Mouse (Mus musculus) intestine, embryonic 16.5 days (tissue): ENCODE data around the gene Igf2bp1. TPM values are rescaled to one million over a fixed set of nuclear protein-coding genes. Genes with fewer than 3 reads are reported as not detected.

Experiments used
- ATAC-seq: fragments of 200-750 bp; cut with Nextera tagmentation; 2 replicates; pipeline ENCODE4 v1.8.0; 2017; ENCODE audit warnings: moderate TSS enrichment, moderate library complexity
- H3K27ac ChIP-seq: fragments of 300-500 bp; sonication (generic); 2 replicates; pipeline ENCODE4 v1.5.1; 2014; ENCODE audit warnings: mild to moderate bottlenecking, low read length
- H3K27me3 ChIP-seq: fragments of 300-500 bp; sonication (generic); replicated peaks from 2 replicates; pipeline ENCODE4 v1.6.1; 2014; ENCODE audit warnings: low read length, control low read depth, mixed read lengths; ENCODE audit not compliant: control insufficient read depth, insufficient read depth
- H3K36me3 ChIP-seq: fragments of 300-500 bp; sonication (generic); 2 replicates; pipeline ENCODE4 v1.6.1; 2014; ENCODE audit warnings: low read length, control low read depth; ENCODE audit not compliant: control insufficient read depth, insufficient read depth
- H3K4me1 ChIP-seq: fragments of 300-500 bp; sonication (generic); 2 replicates; pipeline ENCODE4 v1.6.1; 2014; ENCODE audit warnings: low read length, control low read depth, mixed read lengths; ENCODE audit not compliant: control insufficient read depth, insufficient read depth
- H3K4me2 ChIP-seq: fragments of 300-500 bp; sonication (generic); 2 replicates; pipeline ENCODE4 v1.6.1; 2014; ENCODE audit warnings: low read depth, low read length, control low read depth
- H3K4me3 ChIP-seq: fragments of 300-500 bp; sonication (generic); 2 replicates; pipeline ENCODE4 v1.5.1; 2014; ENCODE audit warnings: mild to moderate bottlenecking, low read length
- H3K9ac ChIP-seq: fragments of 300-500 bp; sonication (generic); 2 replicates; pipeline ENCODE4 v1.6.1; 2014; ENCODE audit warnings: low read depth, low read length
- H3K9me3 ChIP-seq: fragments of 300-500 bp; sonication (generic); 2 replicates; pipeline ENCODE4 v1.6.1; 2016; ENCODE audit warnings: low read length, control low read depth; ENCODE audit not compliant: control insufficient read depth
- WGBS: fragments of 180-500 bp; shearing (Covaris S2); extraction: QIAGEN DNeasy Blood & Tissue Kit; methylation state at CpG from one replicate; pipeline ENCODE4 v1.1.7; 2014; 5-methylcytosine and 5-hydroxymethylcytosine counted together
- polyA plus RNA-seq: library from polyadenylated mRNA; unstranded; fragments of >200 nt; fragmentation: Nextera tagmentation; extraction: Ambion mirVana; gene quantifications from 2 replicates; pipeline ENCODE4 v1.2.1, GENCODE M21; 2015

Igf2bp1 gene
- polyA plus RNA-seq, 1 experiment from 2014 or later: 41.0 TPM

DNA sequence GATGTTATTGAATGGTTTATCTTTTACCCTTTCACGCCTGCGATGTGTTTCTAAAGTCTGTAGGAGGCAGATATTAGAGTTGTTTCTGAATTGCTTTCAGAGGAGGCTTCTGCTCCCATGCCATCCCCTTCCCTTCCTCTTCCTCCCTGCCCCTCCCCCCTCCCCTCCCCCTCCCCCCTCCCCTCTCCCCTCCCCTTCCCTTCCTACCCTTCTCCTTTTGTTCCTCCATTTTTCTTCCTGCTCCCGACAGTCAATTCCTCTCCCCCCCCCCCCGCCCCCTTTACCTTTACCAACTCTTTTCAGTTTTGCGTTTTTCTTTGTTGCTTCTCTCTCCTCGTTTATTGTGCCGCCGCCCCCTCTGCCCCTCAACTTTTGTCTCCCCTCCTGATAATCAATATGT is 6.2 kb upstream of the Igf2bp1 start:
- peaks cover 5% of the 10 kb centered on the region; the same call in 1 of the 2 replicates for H3K4me1 ChIP-seq
- no peak overlapping the region for H3K9ac ChIP-seq
- no peaks in the 10 kb centered on the region for H3K9me3 ChIP-seq
- no peak overlapping the region for H3K4me3 ChIP-seq
- no peak overlapping the region for H3K4me2 ChIP-seq
- peaks cover 6% of the 10 kb centered on the region; the same call in 1 of the 2 replicates for H3K27me3 ChIP-seq
- H3K27ac ChIP-seq: no peak overlapping the region
- no peaks in the 10 kb centered on the region for H3K36me3 ChIP-seq
- 9% methylated on average over 6 of the region's 8 CpGs for WGBS
- no peak for ATAC-seq

DNA sequence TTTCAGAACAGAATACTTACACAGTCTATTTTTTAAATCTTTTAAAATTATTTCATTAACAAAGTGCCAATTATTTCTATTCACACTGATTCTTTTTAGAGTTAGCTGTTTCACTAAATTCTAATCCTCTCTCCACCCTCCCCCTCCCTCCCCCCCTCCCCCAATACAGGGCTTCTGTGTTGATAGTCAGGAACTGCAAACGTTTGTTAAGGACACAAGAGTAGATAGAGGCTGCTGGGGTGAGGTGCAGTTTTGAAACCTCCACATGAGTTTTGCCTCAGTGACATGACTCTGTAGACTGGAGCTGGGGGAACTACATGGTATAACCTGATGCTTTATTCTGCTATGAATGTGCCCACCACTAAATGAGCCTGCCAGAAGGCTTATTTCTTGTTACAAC is 3.1 kb upstream of the Igf2bp1 start:
- H3K9ac ChIP-seq: no peak overlapping the region
- no peaks in the 10 kb centered on the region for H3K9me3 ChIP-seq
- no peak overlapping the region for H3K4me3 ChIP-seq
- H3K4me2 ChIP-seq: no peak overlapping the region
- no peaks in the 10 kb centered on the region for H3K36me3 ChIP-seq
- H3K4me1 ChIP-seq: peaks cover 8% of the 10 kb centered on the region; the same call in 1 of the 2 replicates
- peaks cover 6% of the 10 kb centered on the region; the same call in 1 of the 2 replicates for H3K27me3 ChIP-seq
- no peak for ATAC-seq
- no peak overlapping the region for H3K27ac ChIP-seq
- 0% methylated on average over 1 of the region's 1 CpGs for WGBS

DNA sequence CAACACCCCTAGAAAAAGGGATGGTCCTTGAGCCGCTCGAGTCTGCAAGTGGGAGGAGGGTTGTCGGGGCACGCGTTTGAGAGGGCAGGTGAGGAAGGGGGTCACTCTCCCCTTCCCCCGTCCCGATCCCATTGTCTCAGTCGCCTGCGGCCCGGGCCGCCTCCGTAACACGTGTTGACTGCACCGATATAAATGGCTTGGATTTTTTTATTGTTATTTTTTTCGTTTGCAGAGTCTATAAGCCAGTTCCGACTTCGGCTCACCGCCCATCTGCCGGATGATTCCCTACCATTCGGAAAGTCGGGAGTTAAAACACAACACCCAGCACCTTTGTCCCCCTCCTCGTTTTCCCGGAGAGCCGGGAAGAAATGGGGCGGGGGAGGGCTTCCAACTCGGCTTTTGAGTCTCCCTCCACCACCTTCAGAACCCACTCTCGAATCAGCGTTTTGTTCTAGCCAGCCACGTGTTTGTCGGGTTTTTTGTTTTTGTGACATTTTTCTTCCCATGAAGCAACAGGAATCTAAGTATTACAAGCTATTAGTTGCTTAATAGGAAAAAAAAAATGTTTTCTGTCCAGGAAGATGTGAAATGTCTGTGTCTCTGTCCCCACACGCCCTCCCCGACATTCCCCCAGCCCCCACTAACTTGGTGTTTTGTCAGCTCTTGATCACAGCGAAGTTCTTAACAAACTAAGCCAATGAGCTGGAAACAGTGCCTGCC is 1.9 kb upstream of the Igf2bp1 start:
- 1% methylated on average over 33 of the region's 33 CpGs for WGBS
- Histone ChIP-seq H3K9ac (peak overlapping the region; percentile 97), H3K4me2 (peak overlapping the region; percentile 98), H3K27me3 (peaks cover 2% of the 10 kb centered on the region; the same call in 1 of the 2 replicates), H3K4me3 (peak overlapping the region; percentile 82), H3K36me3 (no peaks in the 10 kb centered on the region), H3K27ac (0 out of 2 replicates have a peak overlapping the region, but pooled peaks have one; percentile 93), H3K9me3 (no peaks in the 10 kb centered on the region), H3K4me1 (peaks cover 15% of the 10 kb centered on the region)
- ATAC-seq: no peak

DNA sequence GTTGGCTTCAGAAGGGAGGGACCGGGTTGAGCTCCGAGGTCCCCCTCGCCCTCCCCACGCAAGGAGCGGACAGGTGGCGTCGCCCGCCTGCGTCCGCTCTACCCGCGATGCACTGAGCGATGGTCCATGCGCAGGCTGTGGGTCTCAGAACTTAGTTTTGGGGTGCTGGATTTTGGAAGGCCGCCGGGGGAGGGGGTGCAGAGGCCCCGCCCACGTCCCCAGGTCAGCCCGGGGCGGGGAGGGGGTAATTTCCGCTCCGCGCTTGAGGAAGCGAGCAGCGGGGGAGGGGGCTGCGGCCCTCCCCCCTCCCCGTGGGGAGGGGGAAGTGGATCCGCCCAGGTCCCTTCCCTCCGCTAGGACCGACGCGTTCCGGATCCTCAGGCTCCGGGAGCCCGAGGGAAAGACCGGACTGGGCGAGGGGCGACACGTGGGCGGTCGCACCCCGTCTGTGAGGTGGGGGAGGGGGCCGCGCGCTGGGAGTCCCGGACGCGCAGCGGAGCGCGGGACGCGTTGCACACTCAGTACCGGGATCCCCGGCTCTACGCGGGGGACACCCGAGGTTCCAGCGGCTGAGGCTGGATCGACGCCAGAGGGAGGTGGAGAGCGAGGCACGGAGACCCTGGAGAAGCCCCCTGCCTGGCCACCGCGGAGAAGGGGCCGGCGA is 1.2 kb upstream of the Igf2bp1 start:
- Histone ChIP-seq H3K9ac (peak overlapping the region; percentile 97), H3K9me3 (no peaks in the 10 kb centered on the region), H3K27me3 (peaks cover 2% of the 10 kb centered on the region; the same call in 1 of the 2 replicates), H3K36me3 (no peaks in the 10 kb centered on the region), H3K27ac (peak overlapping the region; percentile 93), H3K4me1 (peaks cover 21% of the 10 kb centered on the region), H3K4me2 (peak overlapping the region; percentile 98), H3K4me3 (peak overlapping the region; percentile 82)
- ATAC-seq: peak; percentile 45
- WGBS: under 1% methylated on average over 60 of the region's 67 CpGs

DNA sequence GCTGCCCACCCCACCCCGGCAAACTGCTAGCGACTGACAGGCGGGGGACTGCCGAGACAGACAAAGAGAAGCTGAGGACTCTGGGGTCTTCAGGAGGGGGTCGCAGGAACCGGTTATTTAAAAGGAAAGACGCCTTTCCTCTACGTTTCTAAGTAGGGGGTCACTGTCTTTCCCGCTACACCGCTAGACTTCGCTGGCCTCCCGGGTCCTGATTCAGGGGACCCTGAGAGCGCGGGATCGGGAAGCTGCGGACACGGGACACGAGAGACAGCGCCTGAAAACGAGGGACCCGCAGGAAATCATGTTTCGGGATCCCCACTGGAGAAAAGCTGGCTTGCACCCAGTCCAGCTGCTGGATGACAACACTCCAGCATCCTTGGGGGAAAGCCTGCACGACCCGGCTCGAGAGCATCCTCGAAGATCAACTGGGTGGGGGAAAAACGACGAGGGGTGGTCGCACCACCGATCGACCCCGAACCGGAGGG is 669 bp upstream of the Igf2bp1 start:
- H3K36me3 ChIP-seq: no peaks in the 10 kb centered on the region
- peak overlapping the region; percentile 98 for H3K4me2 ChIP-seq
- H3K27me3 ChIP-seq: peaks cover 2% of the 10 kb centered on the region; the same call in 1 of the 2 replicates
- peaks cover 26% of the 10 kb centered on the region for H3K4me1 ChIP-seq
- no peaks in the 10 kb centered on the region for H3K9me3 ChIP-seq
- H3K4me3 ChIP-seq: peak overlapping the region; percentile 82
- H3K27ac ChIP-seq: peak overlapping the region; percentile 93
- under 1% methylated on average over 33 of the region's 33 CpGs for WGBS
- peak overlapping the region; percentile 97 for H3K9ac ChIP-seq
- peak; percentile 6; the same call in 1 of the 2 replicates for ATAC-seq

DNA sequence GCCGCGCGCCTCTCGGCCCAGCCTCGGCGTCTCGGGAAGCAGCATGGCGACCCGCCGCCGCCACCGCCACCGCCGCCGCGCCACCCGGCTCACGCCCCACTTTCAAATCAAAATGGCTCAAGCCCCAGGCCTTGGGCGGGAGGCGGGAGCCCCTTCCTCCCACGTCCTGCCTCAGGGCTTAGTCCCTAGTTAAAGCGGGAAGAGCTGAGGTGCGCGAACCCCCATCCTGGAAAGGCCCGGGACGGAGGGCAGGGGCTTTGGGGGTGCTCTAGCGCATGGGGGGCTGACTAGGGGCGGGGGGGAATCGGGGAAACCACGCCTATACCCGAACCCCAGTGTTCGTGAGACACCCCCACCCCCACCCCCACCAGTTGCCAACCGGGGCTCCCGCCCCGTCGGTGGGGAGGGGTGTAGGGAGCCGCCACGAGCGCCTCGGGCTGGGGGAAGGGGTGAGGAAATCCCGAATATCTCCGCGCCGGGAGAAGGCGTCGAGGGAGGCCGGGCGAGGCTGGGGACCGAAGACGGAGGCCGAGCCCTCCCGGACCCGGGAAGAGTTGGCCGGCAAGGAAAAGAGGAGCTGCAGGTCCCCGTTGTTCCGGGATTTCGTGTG is 842 bp downstream of the Igf2bp1 start:
- ATAC-seq: peak; percentile 53
- under 1% methylated on average over 51 of the region's 57 CpGs for WGBS
- H3K4me1 ChIP-seq: peaks cover 28% of the 10 kb centered on the region

DNA sequence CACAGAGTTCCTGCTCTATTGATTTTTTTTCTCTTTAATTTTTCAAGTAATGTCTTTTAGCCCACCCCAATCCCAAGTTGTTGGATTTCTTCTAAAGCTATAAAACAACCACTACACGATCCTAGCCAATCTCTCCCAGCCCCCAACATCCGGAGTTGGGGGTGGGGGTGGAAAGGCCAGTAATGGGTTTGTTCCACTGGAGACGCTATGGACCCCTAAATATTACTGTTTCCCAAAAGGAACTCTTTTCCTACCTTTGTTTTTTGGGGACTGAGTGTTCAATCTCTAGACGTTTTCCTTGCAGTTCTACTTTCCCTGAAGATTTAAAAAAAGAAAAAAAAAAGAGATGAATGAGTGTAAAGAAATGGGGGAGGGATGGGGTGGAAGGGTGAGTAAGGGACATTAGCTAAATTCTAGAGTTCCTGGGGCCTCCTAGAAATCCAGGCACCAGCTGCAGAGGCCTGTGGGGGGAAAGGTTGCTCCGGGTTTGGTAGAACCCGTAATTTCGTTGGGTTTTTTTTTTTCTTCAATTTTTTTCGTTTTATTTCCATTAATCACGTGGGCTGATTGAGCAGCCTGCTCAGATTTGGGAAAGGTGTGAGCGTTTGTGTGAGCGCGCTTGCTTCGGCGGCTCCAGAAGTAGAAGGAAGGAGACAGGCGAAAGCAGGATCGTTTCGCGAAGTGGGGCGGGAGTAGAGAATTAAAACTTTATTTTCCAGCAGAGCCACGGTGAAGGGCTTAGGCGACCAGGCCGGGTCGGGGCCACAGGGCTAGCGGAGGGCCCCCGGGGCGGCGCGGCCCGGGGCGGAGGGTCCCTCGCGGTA is 1.6 kb downstream of the Igf2bp1 start:
- H3K9ac ChIP-seq: peak overlapping the region; percentile 97
- peak overlapping the region; percentile 82 for H3K4me3 ChIP-seq
- no peaks in the 10 kb centered on the region for H3K9me3 ChIP-seq
- peaks cover 28% of the 10 kb centered on the region for H3K4me1 ChIP-seq
- under 1% methylated on average over 32 of the region's 32 CpGs for WGBS
- no peaks in the 10 kb centered on the region for H3K27me3 ChIP-seq
- H3K36me3 ChIP-seq: no peaks in the 10 kb centered on the region
- H3K27ac ChIP-seq: peak overlapping the region; percentile 93
- ATAC-seq: no peak; the same call in 1 of the 2 replicates
- peak overlapping the region; percentile 98 for H3K4me2 ChIP-seq

More for the DNA sequence above, 842 bp downstream of the Igf2bp1 start:
- H3K4me2 ChIP-seq: peak overlapping the region; percentile 98
- no peaks in the 10 kb centered on the region for H3K36me3 ChIP-seq
- H3K27me3 ChIP-seq: no peaks in the 10 kb centered on the region
- H3K27ac ChIP-seq: peak overlapping the region; percentile 93
- H3K9me3 ChIP-seq: no peaks in the 10 kb centered on the region
- peak overlapping the region; percentile 97 for H3K9ac ChIP-seq
- peak overlapping the region; percentile 82 for H3K4me3 ChIP-seq

DNA sequence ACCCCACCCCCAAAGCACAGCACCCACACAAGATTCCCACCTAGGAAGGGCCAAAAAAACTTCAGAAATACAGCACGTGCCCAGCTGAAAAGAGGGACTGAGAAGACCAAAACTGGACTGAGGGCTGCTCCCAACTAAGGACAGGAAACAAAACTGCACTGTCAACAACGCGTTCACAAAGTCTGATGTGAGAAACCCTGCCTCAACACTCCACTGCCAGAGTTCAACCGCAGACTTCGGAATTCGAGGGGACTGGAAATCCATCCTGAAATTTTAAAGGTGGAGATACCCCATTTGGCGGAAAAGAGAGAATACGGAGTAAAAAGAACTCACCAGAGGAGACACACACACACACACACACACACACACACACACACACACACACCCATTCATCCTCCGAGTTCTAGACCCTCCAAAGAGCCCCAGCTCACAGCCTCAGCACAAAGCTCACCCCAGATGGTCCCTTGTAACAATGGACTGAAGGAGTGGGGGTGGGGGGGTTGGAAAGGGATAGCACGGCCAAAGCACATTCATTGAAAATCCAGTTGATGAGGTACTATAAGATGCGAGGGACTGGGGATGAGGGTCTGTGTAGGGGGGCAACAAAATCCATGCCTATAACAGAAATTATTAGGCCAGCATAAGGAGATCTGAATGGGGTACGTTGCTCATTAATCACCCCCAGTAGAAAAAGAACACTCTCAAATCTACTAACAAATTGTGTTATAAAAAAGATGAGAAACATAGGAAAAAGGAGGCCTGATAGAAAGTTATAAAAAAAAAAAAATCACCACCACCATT is 2.4 kb downstream of the Igf2bp1 start:
- H3K9me3 ChIP-seq: no peaks in the 10 kb centered on the region
- H3K27ac ChIP-seq: 0 out of 2 replicates have a peak overlapping the region, but pooled peaks have one; percentile 13
- H3K9ac ChIP-seq: peak overlapping the region; percentile 63
- H3K4me3 ChIP-seq: peak overlapping the region; percentile 44
- H3K36me3 ChIP-seq: no peaks in the 10 kb centered on the region
- H3K4me2 ChIP-seq: peak overlapping the region; percentile 98
- peaks cover 28% of the 10 kb centered on the region for H3K4me1 ChIP-seq
- H3K27me3 ChIP-seq: no peaks in the 10 kb centered on the region
- 2% methylated on average over 12 of the region's 12 CpGs for WGBS
- ATAC-seq: no peak
